Mouse (Mus musculus) hindbrain, embryonic 16.5 days (tissue): ENCODE measurements at regions not wholly inside any gene's neighbourhood (a gene's known extent, or its start where the extent isn't known, plus 50 kb on each side); places are given as distances from the start of the nearest gene placed in this dataset.

Experiments
- ATAC-seq: fragments of 200-750 bp; cut with Nextera tagmentation; 2 replicates; pipeline ENCODE4 v1.8.0; 2017; ENCODE audit warnings: moderate TSS enrichment, moderate library complexity
- H3K27ac ChIP-seq: fragments of 300-500 bp; sonication (generic); 2 replicates; pipeline ENCODE4 v1.5.1; 2014; ENCODE audit warnings: low read depth, mild to moderate bottlenecking, control low read depth, low read length, moderate library complexity
- H3K27me3 ChIP-seq: fragments of 300-500 bp; sonication (generic); replicated peaks from 2 replicates; pipeline ENCODE4 v1.6.1; 2014; ENCODE audit warnings: low read length; ENCODE audit not compliant: control insufficient read depth, insufficient read depth
- H3K36me3 ChIP-seq: fragments of 300-500 bp; sonication (generic); 2 replicates; pipeline ENCODE4 v1.6.1; 2014; ENCODE audit warnings: mild to moderate bottlenecking, low read length, moderate library complexity, mixed read lengths; ENCODE audit not compliant: control insufficient read depth, insufficient read depth
- H3K4me1 ChIP-seq: fragments of 300-500 bp; sonication (generic); 2 replicates; pipeline ENCODE4 v1.6.1; 2014; ENCODE audit warnings: low read depth, low read length; ENCODE audit not compliant: control insufficient read depth, insufficient read depth
- H3K4me2 ChIP-seq: fragments of 300-500 bp; sonication (generic); 2 replicates; pipeline ENCODE4 v1.6.1; 2014; ENCODE audit warnings: mild to moderate bottlenecking, low read length, control low read depth, moderate library complexity
- H3K4me3 ChIP-seq: fragments of 300-500 bp; sonication (generic); 2 replicates; pipeline ENCODE4 v1.5.1; 2014; ENCODE audit warnings: mild to moderate bottlenecking, low read length, control low read depth, moderate library complexity
- H3K9ac ChIP-seq: fragments of 300-500 bp; sonication (generic); 2 replicates; pipeline ENCODE4 v1.6.1; 2014; ENCODE audit warnings: low read depth, mild to moderate bottlenecking, control low read depth, low read length, moderate library complexity
- H3K9me3 ChIP-seq: fragments of 300-500 bp; sonication (generic); 2 replicates; pipeline ENCODE4 v1.6.1; 2014; ENCODE audit warnings: mild to moderate bottlenecking, low read length, moderate library complexity; ENCODE audit not compliant: control insufficient read depth
- WGBS: fragments of 180-500 bp; shearing (Covaris S2); extraction: QIAGEN DNeasy Blood & Tissue Kit; methylation state at CpG from one replicate; pipeline ENCODE4 v1.1.7; 2014; 5-methylcytosine and 5-hydroxymethylcytosine counted together

GRCm38 (mm10) chr13:26235941-26236340 is 534.0 kb downstream of the Hdgfl1 start:
- 44% methylated on average over 5 of the region's 5 CpGs for WGBS
- ATAC-seq = no peak
- Histone ChIP-seq H3K27me3 (no peaks in the 10 kb centered on the region), H3K4me2 (no peak overlapping the region), H3K36me3 (no peaks in the 10 kb centered on the region), H3K9ac (no peak overlapping the region), H3K4me3 (no peak overlapping the region), H3K9me3 (no peaks in the 10 kb centered on the region), H3K27ac (no peak overlapping the region), H3K4me1 (no peaks in the 10 kb centered on the region)

- no peaks in the 10 kb centered on the region for H3K4me1 ChIP-seq
- H3K9me3 ChIP-seq = no peaks in the 10 kb centered on the region
- no peaks in the 10 kb centered on the region for H3K36me3 ChIP-seq
- ATAC-seq = no peak
- no peak overlapping the region for H3K4me2 ChIP-seq
- WGBS = 67% methylated on average over 1 of the region's 1 CpGs
- no peak overlapping the region for H3K4me3 ChIP-seq
- H3K27me3 ChIP-seq = no peaks in the 10 kb centered on the region
- no peak overlapping the region for H3K9ac ChIP-seq
- no peak overlapping the region for H3K27ac ChIP-seq
These were observed 535.3 kb downstream of the Hdgfl1 start for GRCm38 (mm10) chr13:26234703-26235102.

GRCm38 (mm10) chr13:26217299-26217698 is 552.7 kb downstream of the Hdgfl1 start:
- no peak for ATAC-seq
- Histone ChIP-seq H3K27ac (no peak overlapping the region), H3K27me3 (no peaks in the 10 kb centered on the region), H3K4me1 (no peaks in the 10 kb centered on the region), H3K36me3 (no peaks in the 10 kb centered on the region), H3K9me3 (no peaks in the 10 kb centered on the region), H3K9ac (no peak overlapping the region), H3K4me3 (no peak overlapping the region), H3K4me2 (no peak overlapping the region)
- 89% methylated on average over 3 of the region's 3 CpGs for WGBS

GRCm38 (mm10) chr13:26216579-26216978 is 553.4 kb downstream of the Hdgfl1 start:
- H3K36me3 ChIP-seq = no peaks in the 10 kb centered on the region
- no peaks in the 10 kb centered on the region for H3K9me3 ChIP-seq
- ATAC-seq = no peak
- H3K4me3 ChIP-seq = no peak overlapping the region
- H3K9ac ChIP-seq = no peak overlapping the region
- no peaks in the 10 kb centered on the region for H3K27me3 ChIP-seq
- H3K27ac ChIP-seq = no peak overlapping the region
- no peaks in the 10 kb centered on the region for H3K4me1 ChIP-seq
- H3K4me2 ChIP-seq = no peak overlapping the region

GRCm38 (mm10) chr13:26205532-26206105 is 564.3 kb downstream of the Hdgfl1 start:
- 76% methylated on average over 1 of the region's 1 CpGs for WGBS
- H3K4me2 ChIP-seq = no peak overlapping the region
- H3K9ac ChIP-seq = no peak overlapping the region
- H3K4me3 ChIP-seq = no peak overlapping the region
- H3K27me3 ChIP-seq = no peaks in the 10 kb centered on the region
- no peak for ATAC-seq
- no peak overlapping the region for H3K27ac ChIP-seq
- no peaks in the 10 kb centered on the region for H3K9me3 ChIP-seq
- H3K4me1 ChIP-seq = no peaks in the 10 kb centered on the region
- H3K36me3 ChIP-seq = no peaks in the 10 kb centered on the region

- no peaks in the 10 kb centered on the region for H3K9me3 ChIP-seq
- no peak overlapping the region for H3K9ac ChIP-seq
- no peak overlapping the region for H3K27ac ChIP-seq
- no peaks in the 10 kb centered on the region for H3K36me3 ChIP-seq
- 73% methylated on average over 4 of the region's 4 CpGs for WGBS
- H3K27me3 ChIP-seq = no peaks in the 10 kb centered on the region
- peaks cover 2% of the 10 kb centered on the region; the same call in 1 of the 2 replicates for H3K4me1 ChIP-seq
- H3K4me3 ChIP-seq = no peak overlapping the region
- no peak overlapping the region for H3K4me2 ChIP-seq
- ATAC-seq = no peak
These were observed 575.3 kb downstream of the Hdgfl1 start for GRCm38 (mm10) chr13:26194646-26195045.

GRCm38 (mm10) chr13:26183879-26184278 is 586.1 kb downstream of the Hdgfl1 start:
- H3K36me3 ChIP-seq = no peaks in the 10 kb centered on the region
- no peak for ATAC-seq
- 84% methylated on average over 4 of the region's 4 CpGs for WGBS
- no peaks in the 10 kb centered on the region for H3K9me3 ChIP-seq
- H3K27ac ChIP-seq = no peak overlapping the region
- no peaks in the 10 kb centered on the region for H3K27me3 ChIP-seq
- no peak overlapping the region for H3K4me3 ChIP-seq
- no peak overlapping the region for H3K4me2 ChIP-seq
- no peak overlapping the region for H3K9ac ChIP-seq
- no peaks in the 10 kb centered on the region for H3K4me1 ChIP-seq

- H3K27ac ChIP-seq = no peak overlapping the region
- ATAC-seq = no peak
These were observed 598.0 kb downstream of the Hdgfl1 start for GRCm38 (mm10) chr13:26171891-26172482.

GRCm38 (mm10) chr13:26169641-26170040 is 600.3 kb downstream of the Hdgfl1 start:
- ATAC-seq = no peak
- H3K27ac ChIP-seq = no peak overlapping the region

More at GRCm38 (mm10) chr13:26171891-26172482, 598.0 kb downstream of the Hdgfl1 start:
- 84% methylated on average over 2 of the region's 2 CpGs for WGBS
- H3K4me1 ChIP-seq = no peaks in the 10 kb centered on the region
- no peak overlapping the region for H3K4me2 ChIP-seq
- no peak overlapping the region for H3K4me3 ChIP-seq
- no peaks in the 10 kb centered on the region for H3K36me3 ChIP-seq
- no peaks in the 10 kb centered on the region for H3K27me3 ChIP-seq
- H3K9me3 ChIP-seq = no peaks in the 10 kb centered on the region
- H3K9ac ChIP-seq = no peak overlapping the region

More at GRCm38 (mm10) chr13:26169641-26170040, 600.3 kb downstream of the Hdgfl1 start:
- no peak overlapping the region for H3K4me2 ChIP-seq
- no peaks in the 10 kb centered on the region for H3K27me3 ChIP-seq
- H3K4me3 ChIP-seq = no peak overlapping the region
- H3K9ac ChIP-seq = no peak overlapping the region
- H3K9me3 ChIP-seq = no peaks in the 10 kb centered on the region
- no peaks in the 10 kb centered on the region for H3K36me3 ChIP-seq
- WGBS = 68% methylated on average over 2 of the region's 2 CpGs
- H3K4me1 ChIP-seq = no peaks in the 10 kb centered on the region
